Mouse (Mus musculus) midbrain, embryonic 13.5 days (tissue): Measurements from ENCODE around the gene Ubl4b. TPM values are rescaled to one million over a fixed set of nuclear protein-coding genes. Genes with fewer than 3 reads are reported as not detected.

Experiments
- ATAC-seq: fragments of 200-750 bp; cut with Nextera tagmentation; 2 replicates; pipeline ENCODE4 v1.8.0; 2017; ENCODE audit warnings: mild to moderate bottlenecking, moderate TSS enrichment, moderate library complexity
- H3K27ac ChIP-seq: fragments of 300-500 bp; sonication (generic); 2 replicates; pipeline ENCODE4 v1.5.1; 2015; ENCODE audit warnings: inconsistent platforms, mild to moderate bottlenecking, moderate library complexity
- H3K27me3 ChIP-seq: fragments of 300-500 bp; sonication (generic); 2 replicates; pipeline ENCODE4 v1.6.1; 2015; ENCODE audit warnings: mild to moderate bottlenecking, inconsistent platforms
- H3K36me3 ChIP-seq: fragments of 300-500 bp; sonication (generic); 2 replicates; pipeline ENCODE4 v1.6.1; 2015; ENCODE audit warnings: mild to moderate bottlenecking, inconsistent platforms
- H3K4me1 ChIP-seq: fragments of 300-500 bp; sonication (generic); replicated peaks from 2 replicates; pipeline ENCODE4 v1.6.1; 2015; ENCODE audit warnings: inconsistent platforms
- H3K4me2 ChIP-seq: fragments of 300-500 bp; sonication (generic); replicated peaks from 2 replicates; pipeline ENCODE4 v1.6.1; 2015; ENCODE audit warnings: moderate library complexity, mild to moderate bottlenecking, inconsistent platforms
- H3K4me3 ChIP-seq: fragments of 300-500 bp; sonication (generic); replicated peaks from 2 replicates; pipeline ENCODE4 v1.5.1; 2015; ENCODE audit warnings: mild to moderate bottlenecking, inconsistent platforms
- H3K9ac ChIP-seq: fragments of 300-500 bp; sonication (generic); replicated peaks from 2 replicates; pipeline ENCODE4 v1.6.1; 2015; ENCODE audit warnings: mild to moderate bottlenecking, inconsistent platforms
- H3K9me3 ChIP-seq: fragments of 300-500 bp; sonication (generic); 2 replicates; pipeline ENCODE4 v1.6.1; 2016; ENCODE audit warnings: mild to moderate bottlenecking, inconsistent platforms
- WGBS: fragments of 180-500 bp; shearing (Covaris S2); methylation state at CpG from one replicate; pipeline ENCODE4 v1.1.7; 2015; 5-methylcytosine and 5-hydroxymethylcytosine counted together
- polyA plus RNA-seq: library from polyadenylated mRNA; unstranded; fragments of >200 nt; fragmentation: Nextera tagmentation; extraction: Ambion mirVana; gene quantifications from 2 replicates; pipeline ENCODE4 v1.2.1, GENCODE M21; 2015

The Ubl4b gene
- polyA plus RNA-seq, 1 experiment from 2014 or later = not detected

DNA sequence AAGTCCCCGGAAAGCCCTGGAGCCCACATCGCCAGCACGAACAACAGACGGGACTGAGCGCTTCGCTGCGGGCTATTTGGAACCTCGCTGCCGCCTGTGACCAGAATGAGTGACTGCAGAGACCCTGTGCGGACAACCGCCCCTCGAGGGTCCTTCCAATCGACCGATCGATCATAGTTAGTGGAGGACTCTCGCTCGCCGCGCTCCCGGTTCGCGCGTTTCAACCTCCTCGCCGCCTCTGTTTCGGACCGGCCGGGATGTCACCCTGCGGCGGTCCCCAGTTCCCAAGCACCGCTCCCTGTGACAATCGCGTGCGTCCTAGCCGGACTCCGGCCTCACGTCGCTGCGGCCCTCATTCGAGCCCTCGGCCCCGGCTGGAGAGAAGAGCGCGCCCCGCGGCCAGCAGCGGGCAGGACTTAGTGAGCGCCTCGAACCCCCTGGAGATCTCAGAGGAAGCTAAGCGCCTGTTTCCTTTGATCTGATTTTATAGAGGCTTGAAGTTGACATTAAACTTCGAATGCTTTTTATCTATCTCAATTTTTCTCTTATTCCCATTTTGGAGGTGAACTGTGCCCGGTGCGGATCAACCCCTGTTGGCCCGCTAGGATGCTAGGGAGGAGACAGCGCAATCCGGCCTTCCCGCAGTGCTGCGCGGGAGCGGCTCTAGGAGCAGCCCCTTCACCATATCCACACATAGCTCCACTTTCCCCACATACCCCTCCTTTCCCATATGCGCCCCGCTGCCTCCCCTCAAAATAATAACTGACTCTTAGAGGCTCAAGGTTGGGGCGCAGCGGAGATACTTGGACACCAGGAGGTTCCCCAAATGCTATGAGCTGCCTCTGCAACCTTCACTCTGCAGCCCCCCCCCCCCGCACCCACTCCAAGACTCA lies 28.2 kb upstream of the Ubl4b start:
- Histone ChIP-seq H3K4me3 (peak overlapping the region; percentile 30), H3K4me1 (peaks cover 10% of the 10 kb centered on the region), H3K27ac (no peak overlapping the region), H3K9ac (peak overlapping the region; percentile 44), H3K27me3 (peaks cover 97% of the 10 kb centered on the region), H3K36me3 (no peaks in the 10 kb centered on the region), H3K9me3 (no peaks in the 10 kb centered on the region), H3K4me2 (peak overlapping the region; percentile 54)
- WGBS = under 1% methylated on average over 65 of the region's 65 CpGs
- ATAC-seq = no peak

- no peaks in the 10 kb centered on the region for H3K9me3 ChIP-seq
- 2% methylated on average over 18 of the region's 18 CpGs for WGBS
- H3K27me3 ChIP-seq = peaks cover 97% of the 10 kb centered on the region
- H3K4me3 ChIP-seq = peak overlapping the region; percentile 30
- H3K36me3 ChIP-seq = no peaks in the 10 kb centered on the region
- no peak for ATAC-seq
- H3K4me1 ChIP-seq = peaks cover 10% of the 10 kb centered on the region
- no peak overlapping the region for H3K27ac ChIP-seq
- H3K4me2 ChIP-seq = peak overlapping the region; percentile 54
- H3K9ac ChIP-seq = no peak overlapping the region
These were observed 27.4 kb upstream of the Ubl4b start for GRCm38 (mm10) chr3:107582130-107582874.

DNA sequence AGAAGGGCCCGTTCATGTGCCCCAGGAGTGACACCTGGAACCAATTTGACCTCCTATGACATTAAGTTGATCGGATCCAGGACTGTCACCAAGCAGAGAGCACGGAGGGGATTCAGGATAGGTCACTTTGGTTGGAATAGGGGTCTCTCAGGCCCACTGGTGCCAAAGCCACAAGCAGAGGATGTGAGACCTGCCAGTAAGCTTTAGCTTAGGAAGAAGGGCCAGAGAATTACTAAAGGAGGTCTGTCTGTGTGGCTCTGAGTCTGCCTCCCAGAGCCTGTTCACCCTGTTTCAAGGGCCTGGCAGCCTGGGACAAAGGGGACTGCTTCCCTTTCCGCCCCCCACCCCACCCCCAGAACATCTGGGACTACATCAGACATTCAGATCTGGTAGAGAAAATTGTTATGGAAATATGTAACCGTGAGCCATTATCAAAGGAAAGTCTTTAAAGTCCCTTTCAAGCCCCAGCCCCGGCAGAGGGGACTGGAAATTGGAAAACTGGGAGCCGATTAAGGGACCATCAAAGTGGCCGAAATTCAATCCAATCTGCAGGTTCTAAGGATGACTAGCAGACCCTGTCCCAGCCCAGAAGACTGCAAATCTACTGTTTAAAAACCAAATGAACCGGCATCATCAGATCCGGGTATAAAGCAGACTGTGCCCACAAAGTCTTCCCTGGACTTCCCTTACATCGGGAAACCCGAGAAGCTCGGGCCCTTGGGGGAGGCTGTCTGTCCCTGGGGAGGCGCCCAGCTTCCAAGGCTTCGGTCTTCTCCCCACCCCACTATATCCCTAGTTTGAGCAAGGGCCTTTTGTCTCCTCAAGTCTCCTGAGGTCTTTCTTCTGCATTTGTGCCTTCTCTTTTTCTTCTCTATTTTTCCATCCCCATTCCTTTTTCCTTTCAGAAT lies 26.5 kb upstream of the Ubl4b start:
- H3K4me2 ChIP-seq = no peak overlapping the region
- peaks cover 10% of the 10 kb centered on the region for H3K4me1 ChIP-seq
- no peak overlapping the region for H3K9ac ChIP-seq
- H3K27ac ChIP-seq = no peak overlapping the region
- H3K27me3 ChIP-seq = peaks cover 88% of the 10 kb centered on the region
- WGBS = 4% methylated on average over 15 of the region's 15 CpGs
- ATAC-seq = no peak
- H3K36me3 ChIP-seq = no peaks in the 10 kb centered on the region
- H3K4me3 ChIP-seq = no peak overlapping the region
- H3K9me3 ChIP-seq = no peaks in the 10 kb centered on the region

DNA sequence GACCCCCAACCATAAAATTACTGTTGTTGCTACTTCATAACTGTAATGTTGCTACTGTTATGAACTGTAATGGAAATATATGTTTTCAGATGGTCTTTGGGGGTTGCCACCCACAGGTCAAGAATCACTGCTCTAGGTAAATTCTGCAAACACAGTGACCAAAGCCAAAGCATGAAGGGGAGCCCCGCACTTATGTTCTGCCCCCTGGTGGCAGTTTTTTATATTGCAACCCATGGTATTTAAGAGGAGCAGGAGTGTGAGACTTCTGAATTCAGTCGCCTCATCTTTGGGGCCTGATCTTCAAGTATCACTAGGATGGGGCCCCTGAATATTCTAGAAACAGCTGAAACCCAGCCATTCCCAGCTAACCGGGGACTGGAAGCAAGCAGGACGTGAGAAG lies 24.6 kb upstream of the Ubl4b start:
- peaks cover 69% of the 10 kb centered on the region for H3K27me3 ChIP-seq
- H3K27ac ChIP-seq = no peak overlapping the region
- no peak overlapping the region for H3K4me2 ChIP-seq
- H3K4me3 ChIP-seq = no peak overlapping the region
- WGBS = 6% methylated on average over 4 of the region's 4 CpGs
- H3K9me3 ChIP-seq = no peaks in the 10 kb centered on the region
- no peak overlapping the region for H3K9ac ChIP-seq
- H3K4me1 ChIP-seq = peaks cover 10% of the 10 kb centered on the region
- peak; percentile 55 for ATAC-seq
- H3K36me3 ChIP-seq = no peaks in the 10 kb centered on the region

DNA sequence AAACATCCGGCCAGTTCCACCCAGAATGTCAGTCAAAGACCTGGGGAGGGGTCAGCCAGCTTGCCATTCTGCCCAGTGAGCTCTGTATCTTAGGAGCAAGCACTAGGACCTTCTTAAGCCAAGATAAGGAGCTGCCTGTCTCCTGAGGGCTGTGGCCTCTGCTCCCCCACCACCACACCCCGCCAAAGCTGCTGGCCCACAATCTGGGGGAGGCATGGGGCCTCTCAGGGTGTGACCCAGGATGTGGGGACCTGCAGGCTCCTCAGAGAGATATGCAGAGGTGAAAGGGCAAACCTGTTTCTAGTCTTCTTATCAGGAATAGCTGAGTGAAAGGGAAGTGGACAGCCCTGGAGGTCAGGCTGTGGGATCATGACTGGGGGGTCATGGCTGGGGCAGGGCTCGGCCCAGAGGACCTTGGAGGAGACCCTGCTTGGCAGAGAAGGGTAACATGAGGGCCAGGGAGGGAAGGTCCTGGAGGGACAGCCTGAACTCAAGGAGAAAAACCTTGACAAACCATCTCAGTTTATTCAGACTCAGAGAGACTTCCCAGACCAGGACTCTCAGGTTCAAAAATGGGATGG lies 23.0 kb upstream of the Ubl4b start:
- Histone ChIP-seq H3K4me1 (peaks cover 5% of the 10 kb centered on the region), H3K4me3 (no peak overlapping the region), H3K27me3 (peaks cover 53% of the 10 kb centered on the region), H3K4me2 (no peak overlapping the region), H3K9me3 (no peaks in the 10 kb centered on the region), H3K36me3 (no peaks in the 10 kb centered on the region), H3K27ac (no peak overlapping the region), H3K9ac (no peak overlapping the region)
- 44% methylated on average over 3 of the region's 3 CpGs for WGBS
- ATAC-seq = no peak

- Histone ChIP-seq H3K4me2 (no peak overlapping the region), H3K27ac (no peak overlapping the region), H3K4me1 (no peaks in the 10 kb centered on the region), H3K4me3 (no peak overlapping the region), H3K9ac (no peak overlapping the region), H3K36me3 (no peaks in the 10 kb centered on the region), H3K9me3 (no peaks in the 10 kb centered on the region), H3K27me3 (peaks cover 42% of the 10 kb centered on the region)
- WGBS = 90% methylated on average over 3 of the region's 3 CpGs
- no peak for ATAC-seq
These were observed 21.9 kb upstream of the Ubl4b start for GRCm38 (mm10) chr3:107576807-107577206.

DNA sequence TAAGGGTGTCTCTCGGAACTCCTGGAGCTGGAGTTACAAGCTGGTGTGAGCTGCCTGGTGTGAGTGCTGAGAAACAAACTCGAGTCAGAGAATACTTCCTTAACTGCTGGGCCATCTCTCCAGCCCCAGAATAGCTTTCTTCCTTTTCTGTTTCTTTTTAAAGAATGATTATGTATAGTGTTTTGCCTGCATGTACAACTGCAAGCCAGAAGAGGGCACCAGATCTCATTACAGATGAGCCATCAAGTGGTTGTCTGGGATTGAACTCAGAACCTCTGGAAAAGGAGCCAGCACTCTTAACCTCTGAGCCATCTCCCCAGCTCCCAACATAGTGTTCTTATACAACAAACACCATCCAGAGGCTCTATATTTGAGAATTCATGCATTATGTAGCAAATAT lies 16.3 kb upstream of the Ubl4b start:
- Histone ChIP-seq H3K36me3 (no peaks in the 10 kb centered on the region), H3K4me3 (no peak overlapping the region), H3K9me3 (no peaks in the 10 kb centered on the region), H3K9ac (no peak overlapping the region), H3K27me3 (no peaks in the 10 kb centered on the region), H3K4me2 (no peak overlapping the region), H3K27ac (no peak overlapping the region), H3K4me1 (no peaks in the 10 kb centered on the region)
- ATAC-seq = no peak
- 62% methylated on average over 2 of the region's 2 CpGs for WGBS

- ATAC-seq = peak; percentile 68
- H3K4me3 ChIP-seq = no peak overlapping the region
- 60% methylated on average over 4 of the region's 4 CpGs for WGBS
These were observed 13.8 kb upstream of the Ubl4b start for GRCm38 (mm10) chr3:107568721-107569120.

GRCm38 (mm10) chr3:107567766-107568165 lies 12.9 kb upstream of the Ubl4b start:
- no peak overlapping the region for H3K4me2 ChIP-seq
- WGBS = 83% methylated on average over 7 of the region's 7 CpGs
- H3K9ac ChIP-seq = no peak overlapping the region
- no peak for ATAC-seq
- no peak overlapping the region for H3K27ac ChIP-seq
- H3K4me1 ChIP-seq = no peaks in the 10 kb centered on the region
- H3K9me3 ChIP-seq = no peaks in the 10 kb centered on the region
- H3K27me3 ChIP-seq = no peaks in the 10 kb centered on the region
- no peak overlapping the region for H3K4me3 ChIP-seq
- no peaks in the 10 kb centered on the region for H3K36me3 ChIP-seq

More at GRCm38 (mm10) chr3:107568721-107569120, 13.8 kb upstream of the Ubl4b start:
- Histone ChIP-seq H3K9ac (no peak overlapping the region), H3K4me2 (no peak overlapping the region), H3K36me3 (no peaks in the 10 kb centered on the region), H3K27ac (no peak overlapping the region), H3K27me3 (no peaks in the 10 kb centered on the region), H3K9me3 (no peaks in the 10 kb centered on the region), H3K4me1 (no peaks in the 10 kb centered on the region)

DNA sequence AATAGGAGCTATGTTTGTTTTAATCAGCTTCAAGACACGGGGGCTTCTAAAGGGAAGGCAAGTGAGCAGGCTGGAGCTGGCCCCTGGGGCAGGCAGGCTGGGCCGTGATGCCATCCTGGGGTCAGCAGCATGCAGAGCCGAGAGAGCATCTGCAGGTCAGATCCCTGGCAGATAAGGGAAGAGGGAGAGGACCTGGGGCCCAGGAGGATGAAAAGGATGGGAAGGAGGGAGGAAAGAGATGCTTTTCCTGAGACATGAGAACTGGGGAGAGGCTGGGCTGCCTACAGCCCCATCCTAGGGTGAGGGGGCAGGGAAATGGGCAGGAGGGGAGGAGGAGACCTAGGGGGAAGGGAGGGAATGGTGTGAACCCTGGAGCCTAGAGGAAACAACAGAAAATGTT lies 10.5 kb upstream of the Ubl4b start:
- Histone ChIP-seq H3K9ac (no peak overlapping the region), H3K36me3 (no peaks in the 10 kb centered on the region), H3K4me1 (no peaks in the 10 kb centered on the region), H3K4me2 (no peak overlapping the region), H3K27me3 (no peaks in the 10 kb centered on the region), H3K27ac (no peak overlapping the region), H3K9me3 (no peaks in the 10 kb centered on the region), H3K4me3 (no peak overlapping the region)
- 42% methylated on average over 3 of the region's 3 CpGs for WGBS
- no peak for ATAC-seq

DNA sequence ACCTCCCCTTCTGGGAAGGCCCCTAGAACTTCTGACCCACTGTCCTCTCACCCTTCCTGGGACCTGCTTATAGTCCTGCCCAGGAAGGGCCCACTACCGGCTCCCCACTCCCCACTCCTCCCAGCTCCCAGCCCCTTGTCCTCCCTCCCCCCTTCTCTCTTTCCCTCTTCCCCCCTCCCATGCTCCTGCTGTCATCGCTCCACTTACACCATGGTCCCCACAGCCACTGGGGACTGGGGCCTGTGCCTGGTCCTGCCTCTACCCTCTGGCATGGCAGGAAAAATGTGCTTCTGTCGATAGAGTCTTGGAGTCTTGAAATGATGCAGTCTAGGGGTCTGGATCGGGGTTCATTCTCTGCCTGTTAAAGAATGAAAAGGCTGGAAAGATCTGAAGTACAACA lies 9.0 kb upstream of the Ubl4b start:
- Histone ChIP-seq H3K9ac (no peak overlapping the region), H3K4me1 (no peaks in the 10 kb centered on the region), H3K4me2 (no peak overlapping the region), H3K27ac (no peak overlapping the region), H3K36me3 (no peaks in the 10 kb centered on the region), H3K9me3 (no peaks in the 10 kb centered on the region), H3K27me3 (no peaks in the 10 kb centered on the region), H3K4me3 (no peak overlapping the region)
- 34% methylated on average over 4 of the region's 4 CpGs for WGBS
- no peak for ATAC-seq
